Mouse (Mus musculus) kidney, adult 2 months (tissue): ENCODE results near the gene Stfa1.

Experiments used
- CTCF ChIP-seq: fragments of 200-500 bp; conservative IDR thresholded peaks from 2 replicates; pipeline ENCODE4 v1.5.1; 2011; ENCODE audit warnings: low read depth, mild to moderate bottlenecking, control low read depth, low read length, moderate library complexity, mixed read lengths; ENCODE audit not compliant: insufficient read depth, insufficient read length
- POLR2A ChIP-seq: fragments of 200-500 bp; IDR thresholded peaks from one replicate; pipeline ENCODE4 v1.6.1; 2011; ENCODE audit warnings: low read depth, low read length, control low read depth

- no peak for TF ChIP-seq CTCF
- TF ChIP-seq POLR2A: no peak
Observed at GRCm38 (mm10) chr16:36307631-36308030, 30.9 kb downstream of the Stfa1 start.
